ENCODE assay signal across 11 mouse cellular contexts in the genomic region with DNA sequence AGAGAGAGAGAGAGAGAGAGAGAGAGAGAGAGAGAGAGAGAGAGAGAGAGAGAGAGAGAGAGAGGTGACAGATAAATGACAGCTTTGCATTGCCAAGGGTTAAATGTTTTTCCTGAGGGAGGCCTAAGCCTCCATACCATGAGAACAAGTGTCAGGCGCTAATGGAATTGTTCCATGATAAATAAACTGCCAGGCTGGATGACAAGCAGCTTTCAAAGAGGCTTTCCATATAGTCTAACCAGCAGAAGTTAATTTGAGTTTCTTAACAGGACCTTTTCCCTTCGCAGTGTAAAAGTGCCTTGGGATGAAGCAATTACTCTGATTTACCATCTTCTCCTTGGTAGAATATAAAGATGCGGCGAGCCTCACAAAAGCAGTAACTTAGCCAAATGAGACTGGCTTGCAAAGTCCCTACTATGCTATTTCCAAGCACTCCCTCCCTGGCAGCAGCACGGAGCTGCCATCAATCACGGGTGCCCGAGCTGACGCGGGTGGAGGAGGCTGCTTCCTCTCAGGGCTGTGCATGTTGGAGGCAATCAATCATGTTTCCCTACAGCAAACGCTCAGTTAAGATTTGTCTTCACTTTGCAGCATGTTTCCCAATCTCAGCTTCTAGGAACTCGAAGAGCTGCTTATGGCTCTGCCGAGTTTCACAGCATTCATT.
DNase-seq lines count a peak whose midpoint lies in the region; ATAC-seq and TF ChIP-seq lines count a peak whose summit lies in the region.
"Had no signal": no experiment of that assay in that cellular context is flagged by ENCODE, and none has a peak within 500 bp of the region (broad histone marks: within the 10 kb centered on the region; RNA-seq: fewer than 3 reads in every experiment).

No protein-coding gene starts in this region.

- no peaks in the 10 kb centered on the region for H3K9me3 ChIP-seq in hindbrain, embryonic 14.5 days (ENCODE audit: control insufficient read depth, low read length)
- no peaks in the 10 kb centered on the region for H3K9me3 ChIP-seq in midbrain, postnatal 0 days (ENCODE audit: low read length)
- H3K9me3 ChIP-seq: embryonic facial prominence, embryonic 15.5 days; G1E; limb, embryonic 12.5 days had no signal

- no peak for TF ChIP-seq CTCF in kidney, adult 2 months (conservative IDR thresholded peaks at IDR 0.05; ENCODE audit: insufficient read depth, insufficient read length, low read depth, low read length)
- TF ChIP-seq CTCF in brain, embryonic 14.5 days (IDR thresholded peaks at IDR 0.05; ENCODE audit: borderline replicate concordance, extremely low read depth, insufficient read depth, insufficient read length) = no peak
- TF ChIP-seq CTCF in midbrain, postnatal 0 days (IDR thresholded peaks at IDR 0.05) = no peak

- no peak for TF ChIP-seq POLR2A in kidney, adult 2 months (IDR thresholded peaks at IDR 0.05; ENCODE audit: low read depth, low read length)
- no peak for TF ChIP-seq POLR2A in brain, embryonic 14.5 days (IDR thresholded peaks at IDR 0.05; ENCODE audit: borderline replicate concordance, extremely low read depth, insufficient read depth, insufficient read length, poor library complexity, severe bottlenecking)

- intact Hi-C loops in heart, postnatal 36 days (cut with DNase I) = no loop called here

- no peaks in the 10 kb centered on the region; the same call in 1 of the 2 replicates for H3K4me1 ChIP-seq in kidney, adult 2 months (ENCODE audit: control insufficient read depth, insufficient read depth, low read length)
- H3K4me1 ChIP-seq in hindbrain, embryonic 14.5 days (replicated peaks; ENCODE audit: control insufficient read depth, insufficient read depth, low read length) = peaks cover 51% of the 10 kb centered on the region
- 0 out of 2 replicates have a peak, but pooled peaks cover 7% of the 10 kb centered on the region for H3K4me1 ChIP-seq in midbrain, postnatal 0 days (ENCODE audit: insufficient read depth, low read length)

- 15% methylated on average over 12 of the region's 12 CpGs for WGBS in kidney, adult 2 months
- WGBS in hindbrain, embryonic 14.5 days = 18% methylated on average over 12 of the region's 12 CpGs
- WGBS in midbrain, postnatal 0 days = 47% methylated on average over 12 of the region's 12 CpGs

- no peak overlapping the region for H3K27ac ChIP-seq in kidney, adult 2 months (ENCODE audit: insufficient read depth, low read depth, low read length)
- H3K27ac ChIP-seq in hindbrain, embryonic 14.5 days = peak overlapping the region; percentile 40; the same call in 1 of the 2 replicates
- H3K27ac ChIP-seq in midbrain, postnatal 0 days (ENCODE audit: low read depth, low read length) = no peak overlapping the region
- H3K27ac ChIP-seq: embryonic facial prominence, embryonic 15.5 days; limb, embryonic 12.5 days had no signal

- no peak overlapping the region for H3K4me3 ChIP-seq in kidney, adult 2 months (ENCODE audit: insufficient read depth, low read depth, low read length)
- H3K4me3 ChIP-seq in hindbrain, embryonic 14.5 days (replicated peaks; ENCODE audit: low read length) = no peak overlapping the region
- no peak overlapping the region for H3K4me3 ChIP-seq in midbrain, postnatal 0 days (ENCODE audit: low read depth, low read length)
- H3K4me3 ChIP-seq: embryonic facial prominence, embryonic 15.5 days; limb, embryonic 12.5 days had no signal

- H3K27me3 ChIP-seq in kidney, adult 2 months (replicated peaks; ENCODE audit: control insufficient read depth, insufficient read depth, low read length) = no peaks in the 10 kb centered on the region
- H3K27me3 ChIP-seq in hindbrain, embryonic 14.5 days (ENCODE audit: control insufficient read depth, insufficient read depth, low read length) = no peaks in the 10 kb centered on the region
- no peaks in the 10 kb centered on the region for H3K27me3 ChIP-seq in midbrain, postnatal 0 days (ENCODE audit: insufficient read depth, low read length)
- H3K27me3 ChIP-seq: embryonic facial prominence, embryonic 15.5 days; limb, embryonic 12.5 days had no signal

- H3K36me3 ChIP-seq in kidney, adult 2 months (ENCODE audit: control insufficient read depth, insufficient read depth, low read length) = no peaks in the 10 kb centered on the region
- no peaks in the 10 kb centered on the region for H3K36me3 ChIP-seq in hindbrain, embryonic 14.5 days (replicated peaks; ENCODE audit: control insufficient read depth, insufficient read depth)
- no peaks in the 10 kb centered on the region for H3K36me3 ChIP-seq in midbrain, postnatal 0 days (ENCODE audit: insufficient read depth, low read length)
- H3K36me3 ChIP-seq: embryonic facial prominence, embryonic 15.5 days; G1E had no signal

- 0 out of 2 replicates have a peak overlapping the region, but pooled peaks have one; percentile 1 for H3K4me2 ChIP-seq in hindbrain, embryonic 14.5 days (replicated peaks)
- no peak overlapping the region for H3K4me2 ChIP-seq in midbrain, postnatal 0 days (ENCODE audit: low read depth, low read length, poor library complexity, severe bottlenecking)
- H3K4me2 ChIP-seq: embryonic facial prominence, embryonic 15.5 days; limb, embryonic 12.5 days had no signal

- ATAC-seq in hindbrain, embryonic 14.5 days (ENCODE audit: low FRiP score) = peak; percentile 75
- no peak for ATAC-seq in midbrain, postnatal 0 days (ENCODE audit: low FRiP score)

- H3K9ac ChIP-seq in hindbrain, embryonic 14.5 days = no peak overlapping the region
- no peak overlapping the region for H3K9ac ChIP-seq in midbrain, postnatal 0 days (replicated peaks; ENCODE audit: low read length, poor library complexity, severe bottlenecking)
- H3K9ac ChIP-seq: embryonic facial prominence, embryonic 15.5 days; limb, embryonic 12.5 days had no signal

- peak; percentile 27 for DNase-seq in kidney, adult 2 months
- DNase-seq in kidney, adult 9 months = no peak
- DNase-seq in brain, embryonic 14.5 days (ENCODE audit: low read depth) = peak; percentile 69
- peak; percentile 69 for DNase-seq in hindbrain, embryonic 14.5 days (ENCODE audit: low spot score)
- DNase-seq in midbrain, postnatal 0 days (ENCODE audit: low spot score) = peak; percentile 49
- no peak for DNase-seq in retina, embryonic 14.5 days (ENCODE audit: low spot score)
- DNase-seq in spleen, adult 12 weeks (ENCODE audit: low spot score) = no peak
- DNase-seq in heart, postnatal 36 days = no peak

Comparison
In these comparisons a context has a peak if more than half of its experiments do, and no peak if none do; other contexts are left out.
1. DNase-seq: peak in kidney, adult 2 months (single experiment), brain, embryonic 14.5 days (single experiment), hindbrain, embryonic 14.5 days (single experiment) and midbrain, postnatal 0 days (single experiment); none in kidney, adult 9 months (single experiment), retina, embryonic 14.5 days (single experiment), spleen, adult 12 weeks (single experiment) and heart, postnatal 36 days (0 of 2).